Mouse (Mus musculus) c-Kit-positive CD71-negative TER-119-negative erythroid progenitor cells, embryonic 14.5 days (primary cell): ENCODE measurements around the gene Ap3d1.
A peak's percentile ranks its signal among the peaks of the same experiment; 100 is the strongest.

Experiments
- DNase-seq: peaks from one replicate; pipeline ENCODE4 v3.0.0-alpha.2; 2013; ENCODE audit warnings: low read depth

Gene Ap3d1

DNA sequence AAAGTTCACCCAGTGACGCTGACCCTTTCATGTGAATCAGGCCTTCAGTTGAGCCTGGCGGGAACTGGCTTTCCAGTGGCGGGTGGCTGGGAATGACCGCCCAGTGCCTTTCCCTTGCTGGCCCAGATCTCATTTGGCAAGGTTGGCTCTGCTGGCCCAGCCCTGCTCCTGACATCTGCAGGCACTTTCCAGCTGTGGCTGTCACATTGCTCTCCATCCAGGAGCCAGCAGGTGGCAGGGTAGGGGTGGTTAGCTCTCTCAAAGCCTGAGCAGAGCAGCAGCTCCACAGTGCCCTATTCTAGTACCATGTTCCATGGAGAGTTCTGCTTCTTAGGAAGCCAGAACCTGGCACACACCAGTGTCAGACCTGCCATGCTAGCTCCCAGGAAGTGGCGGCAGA is 15.7 kb upstream of the Ap3d1 start:
- DNase-seq = peak; percentile 61

DNA sequence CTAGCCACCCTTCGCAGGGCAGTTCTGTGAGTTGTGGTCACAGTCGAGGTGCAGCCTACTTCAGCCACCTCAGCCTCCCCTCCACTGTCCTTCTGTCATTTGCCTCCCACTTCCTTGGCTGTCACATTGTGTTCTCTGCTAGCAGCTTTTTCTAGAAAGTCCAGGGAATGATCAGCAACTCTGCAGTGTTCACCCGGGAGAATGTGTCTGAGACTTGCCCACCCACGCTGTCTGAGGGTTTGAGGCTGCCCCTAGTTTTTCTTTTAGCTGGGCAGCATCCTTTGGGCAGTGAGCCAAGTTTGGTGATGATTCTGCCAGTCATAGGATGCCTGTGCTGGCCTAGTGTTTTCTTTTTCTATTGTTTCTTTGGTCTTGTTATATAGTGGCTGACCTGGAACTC is 14.9 kb upstream of the Ap3d1 start:
- DNase-seq = no peak

DNA sequence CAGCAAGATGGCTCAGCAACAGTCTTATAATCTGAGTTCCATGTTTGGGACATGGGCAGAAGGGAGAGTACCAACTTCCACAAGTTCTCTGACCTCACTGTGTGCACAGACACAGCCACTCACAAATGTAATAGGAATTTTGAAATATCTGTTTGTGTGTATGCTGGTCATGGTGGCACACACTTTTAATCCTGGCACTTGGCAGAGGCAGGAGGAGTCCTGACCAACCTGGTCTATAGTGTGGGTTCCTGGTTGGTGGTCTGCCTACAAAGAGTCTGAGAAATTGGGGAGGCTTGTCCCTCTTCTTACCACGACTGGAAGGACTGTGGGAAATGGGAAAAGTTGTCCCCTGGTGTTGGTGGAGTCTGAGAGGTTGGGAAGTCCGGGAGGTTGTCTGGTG is 14.4 kb upstream of the Ap3d1 start:
- no peak for DNase-seq

DNA sequence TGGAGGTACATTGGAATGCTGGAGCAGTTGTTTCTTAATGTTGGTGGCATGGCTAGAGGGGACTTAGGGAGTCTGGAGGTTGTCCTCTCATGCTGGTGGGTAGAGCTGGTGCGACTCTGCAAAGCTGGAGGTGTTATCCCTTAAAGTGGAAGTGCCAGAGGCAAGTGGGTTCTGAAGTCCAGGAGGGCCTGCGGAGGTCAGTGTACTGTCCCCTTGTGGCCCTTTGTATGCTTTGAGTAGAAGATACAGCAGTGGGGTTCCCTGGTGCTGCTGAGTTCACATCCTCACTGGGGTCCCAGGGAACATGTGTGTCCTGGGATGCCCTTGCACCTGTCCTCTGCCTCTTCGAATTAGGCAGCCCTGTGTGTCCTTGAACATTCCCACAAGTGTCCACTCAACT is 14.0 kb upstream of the Ap3d1 start:
- DNase-seq = no peak

DNA sequence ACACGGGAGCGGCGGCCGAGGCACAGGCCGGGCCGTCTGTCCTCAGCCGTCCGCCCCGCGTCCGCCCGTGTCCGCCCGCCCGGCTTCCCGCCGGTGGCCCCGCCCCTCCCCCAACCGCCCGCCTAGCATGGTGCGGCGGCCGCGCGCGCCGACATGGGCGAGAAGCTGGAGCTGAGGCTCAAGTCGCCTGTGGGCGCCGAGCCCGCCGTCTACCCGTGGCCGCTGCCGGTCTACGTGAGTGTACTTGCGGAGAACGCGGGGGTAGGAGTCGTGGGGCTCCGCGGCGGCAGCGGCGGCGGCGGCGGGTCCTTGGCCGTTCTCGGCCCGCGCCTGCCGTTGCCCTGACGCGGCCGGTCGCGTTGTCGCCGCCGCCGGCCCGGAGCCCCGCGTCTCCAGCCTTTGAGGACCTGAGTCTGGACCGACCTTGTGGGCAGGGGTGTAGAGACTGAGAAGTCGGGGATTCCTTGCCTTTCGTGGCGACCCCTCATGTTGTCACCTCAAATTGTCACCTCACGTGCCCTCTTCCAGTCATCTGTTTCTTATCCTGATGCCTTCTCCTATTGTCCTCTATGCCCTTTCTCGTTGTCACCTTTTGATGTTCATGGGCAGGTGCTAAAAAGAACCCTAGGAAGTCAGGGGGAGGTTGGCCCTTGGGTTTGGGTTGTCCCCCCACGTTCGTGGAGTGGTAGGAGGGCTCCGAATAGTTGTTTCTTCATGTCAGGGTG is 13.4 kb upstream of the Ap3d1 start:
- no peak for DNase-seq

DNA sequence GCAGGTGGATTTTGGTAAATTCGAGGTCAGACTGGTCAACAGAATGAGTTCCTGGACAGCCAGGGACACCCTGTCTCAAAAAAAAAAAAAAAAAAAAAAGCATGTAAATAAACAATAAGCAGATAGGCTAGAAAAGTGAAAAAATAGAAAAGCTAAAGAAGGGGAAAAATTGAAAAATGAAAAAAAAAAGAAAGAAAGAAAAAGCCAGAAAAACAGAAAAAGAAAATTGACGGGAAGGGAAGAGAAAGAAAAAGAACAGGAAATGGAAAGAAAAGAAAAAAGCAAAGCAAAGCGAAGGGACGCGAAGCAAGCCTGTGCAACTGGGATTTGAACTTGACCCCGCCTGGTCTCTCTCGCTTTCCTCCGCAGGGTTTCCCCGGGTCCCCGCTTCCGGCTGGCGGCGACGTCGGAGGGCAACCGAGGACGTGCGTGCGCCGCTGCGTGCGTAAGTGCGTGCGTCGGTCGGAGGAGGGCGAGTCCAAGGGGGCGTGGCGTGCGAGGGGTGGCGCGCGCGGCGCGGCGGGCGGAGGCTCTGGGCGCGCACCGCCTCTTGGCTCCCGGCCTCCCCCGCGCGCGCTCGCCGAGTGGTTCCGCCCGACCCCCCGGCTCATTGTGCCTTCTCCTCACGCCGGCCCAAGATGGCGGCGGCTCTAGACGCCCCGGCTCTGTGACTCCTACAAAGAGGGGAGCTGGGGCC is 12.7 kb upstream of the Ap3d1 start, which contains the start of gene Dot1l:
Dot1l (plus strand) TSS at position 613 of the 697 bp plus-strand sequence.
- peak; percentile 93 for DNase-seq

DNA sequence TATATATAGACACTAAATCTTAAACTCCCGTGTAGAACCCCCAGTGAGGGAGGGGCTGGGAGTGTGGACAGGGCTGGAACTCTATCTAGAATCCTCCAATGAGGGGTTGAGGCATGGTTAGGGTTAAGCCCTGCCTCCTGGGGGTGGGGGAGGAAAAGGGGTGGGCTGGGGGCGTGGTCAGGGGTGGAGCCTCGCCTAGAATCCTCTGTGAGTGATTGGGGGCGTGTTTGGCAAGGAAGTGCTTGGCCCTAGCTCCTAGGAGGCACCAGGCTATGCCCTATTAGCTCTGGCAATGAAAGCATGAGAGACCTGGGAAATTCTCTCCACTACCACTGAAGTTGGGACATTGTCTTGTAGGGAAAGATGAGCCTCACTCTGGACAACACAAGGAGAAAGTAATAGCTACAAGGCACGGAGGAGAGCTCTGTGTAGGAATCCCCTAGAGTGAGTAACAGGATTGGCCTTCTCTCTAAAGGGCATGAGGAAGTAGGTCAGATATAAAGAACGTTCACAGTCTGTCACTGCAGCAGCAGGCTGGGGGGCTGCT is 10.1 kb upstream of the Ap3d1 start:
- peak; percentile 83 for DNase-seq

DNA sequence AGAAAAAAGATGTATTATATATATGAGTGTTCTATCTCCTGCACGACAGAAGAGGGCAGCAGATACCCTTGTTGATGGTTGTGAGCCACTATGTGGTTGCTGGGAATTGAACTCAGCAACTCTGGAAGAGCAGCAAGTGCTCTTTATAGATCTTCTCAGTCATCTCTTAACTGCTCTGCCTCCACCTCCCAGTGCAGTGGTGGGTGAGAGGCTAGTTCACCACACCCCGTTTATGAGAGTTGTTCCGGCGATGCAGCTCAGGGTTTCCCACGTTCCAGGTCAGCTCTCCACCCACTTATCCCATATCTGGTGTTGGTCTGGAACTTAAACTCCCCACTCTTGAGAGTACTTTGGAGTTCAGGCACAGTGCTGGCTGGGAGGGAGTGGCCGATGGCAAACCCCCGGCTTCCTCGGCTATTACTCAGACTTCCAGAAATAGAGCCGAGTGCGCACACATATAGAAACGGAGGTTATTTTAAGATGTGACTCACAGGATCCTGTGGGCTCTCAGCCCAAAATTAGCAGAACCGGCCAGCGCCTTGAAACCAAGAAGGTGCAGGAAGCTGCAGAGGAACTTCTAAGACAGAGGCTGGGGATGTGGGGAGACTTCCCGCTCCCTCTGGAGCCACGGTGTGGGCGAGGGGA is 9.2 kb upstream of the Ap3d1 start:
- peak; percentile 80 for DNase-seq

DNA sequence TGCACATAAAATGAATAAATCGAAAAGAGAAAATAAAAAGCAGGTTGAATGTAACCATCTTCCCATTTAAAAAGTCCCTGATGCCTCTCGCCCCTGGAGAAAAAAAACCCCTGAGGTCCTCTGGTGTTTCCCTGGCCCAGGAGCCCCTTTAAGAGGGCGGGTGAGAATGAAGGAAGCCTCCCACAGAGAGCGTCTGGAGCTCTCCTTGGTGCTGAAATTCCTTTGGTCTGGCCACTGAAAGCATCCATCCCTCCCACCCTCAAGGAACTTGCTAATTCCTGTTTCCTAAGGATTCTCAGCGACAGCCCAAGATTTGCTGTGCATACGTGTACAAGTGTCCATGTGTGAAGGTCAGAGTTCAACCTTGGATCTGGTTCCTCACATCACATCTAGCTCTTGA is 6.5 kb upstream of the Ap3d1 start:
- DNase-seq = peak; percentile 90

DNA sequence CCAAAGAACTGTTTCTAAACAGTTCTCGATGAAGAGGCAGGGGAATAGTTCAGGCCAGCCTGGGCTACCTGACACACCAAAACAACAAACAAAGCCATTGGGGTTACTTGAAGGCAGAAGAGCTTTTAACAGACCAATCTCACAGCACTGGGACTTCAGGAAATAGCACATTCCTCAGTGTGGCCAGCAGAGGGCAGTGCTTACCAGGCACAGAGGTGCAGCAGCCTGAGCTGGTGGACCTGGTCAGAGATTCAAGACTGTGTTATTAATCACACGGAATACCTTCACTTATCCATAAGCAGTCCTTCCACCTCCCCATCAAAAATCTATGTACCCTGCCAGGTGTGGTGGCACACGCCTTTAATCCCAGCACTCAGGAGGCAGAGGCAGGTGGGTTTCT is 5.3 kb upstream of the Ap3d1 start:
- DNase-seq = peak; percentile 72

DNA sequence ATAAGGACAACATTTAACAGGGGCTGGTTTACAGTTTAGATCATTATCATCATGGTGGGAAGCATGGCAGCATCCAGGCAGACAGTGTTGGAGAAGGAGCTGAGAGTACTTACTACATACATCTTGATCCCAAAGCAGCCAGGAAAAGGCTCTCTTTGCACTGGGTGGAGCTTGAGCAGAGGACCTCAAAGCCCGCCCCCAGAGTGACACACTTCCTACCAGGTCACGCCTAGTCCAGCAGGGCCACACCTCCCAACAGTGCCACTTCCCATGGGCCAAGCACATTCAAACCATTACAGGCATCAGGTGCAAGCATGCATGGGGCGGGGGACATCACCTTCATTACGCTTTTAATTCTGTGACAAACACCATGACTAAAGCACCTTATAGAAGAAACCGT is 2.2 kb upstream of the Ap3d1 start:
- DNase-seq = peak; percentile 50

DNA sequence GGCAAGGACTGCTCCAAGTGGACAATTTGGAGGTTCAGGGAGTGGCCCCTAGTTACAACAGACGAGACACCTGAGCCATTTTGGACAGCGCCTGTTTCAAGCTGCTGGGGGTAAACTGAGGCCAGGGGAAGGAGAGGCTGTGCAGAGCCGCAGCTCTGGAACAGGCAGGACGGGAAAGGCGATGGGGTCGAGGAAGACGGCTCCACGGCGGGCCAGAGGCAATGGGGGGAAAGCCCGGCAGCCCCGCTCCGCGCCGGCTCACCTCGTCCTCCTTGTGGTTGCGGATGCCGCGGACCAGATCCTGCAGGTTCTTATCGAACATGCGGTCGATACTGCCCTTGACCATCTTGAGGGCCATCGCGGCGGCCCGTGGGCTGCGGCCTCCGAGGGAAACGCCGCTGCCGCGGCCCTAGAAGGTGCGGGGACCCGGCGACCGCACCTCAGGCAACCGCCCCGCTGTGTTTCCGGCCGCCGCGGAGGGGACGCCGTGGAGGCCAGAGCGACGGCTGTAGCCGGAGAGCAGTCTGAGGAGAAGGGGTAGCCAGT is 357 bp downstream of the Ap3d1 start:
- DNase-seq = no peak

DNA sequence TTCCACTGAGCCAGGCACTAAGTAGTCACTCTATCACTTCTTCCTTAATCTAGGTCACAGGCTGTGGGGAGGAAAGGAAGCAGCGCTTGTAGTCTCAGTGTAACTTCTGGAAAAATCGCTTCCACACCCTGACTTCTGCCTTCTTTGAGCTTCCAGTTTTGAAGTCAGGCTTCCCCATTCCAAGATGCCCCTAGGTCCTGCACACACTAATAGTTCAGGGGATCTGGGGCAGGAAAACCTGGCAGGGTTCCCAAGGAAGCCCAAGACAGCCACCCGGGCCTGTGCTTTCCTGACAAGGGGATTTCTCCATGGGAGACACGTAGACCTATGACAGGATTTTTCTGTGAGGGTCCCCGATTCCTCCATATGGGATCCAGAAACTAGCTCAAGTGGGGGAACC is 918 bp downstream of the Ap3d1 start:
- no peak for DNase-seq

DNA sequence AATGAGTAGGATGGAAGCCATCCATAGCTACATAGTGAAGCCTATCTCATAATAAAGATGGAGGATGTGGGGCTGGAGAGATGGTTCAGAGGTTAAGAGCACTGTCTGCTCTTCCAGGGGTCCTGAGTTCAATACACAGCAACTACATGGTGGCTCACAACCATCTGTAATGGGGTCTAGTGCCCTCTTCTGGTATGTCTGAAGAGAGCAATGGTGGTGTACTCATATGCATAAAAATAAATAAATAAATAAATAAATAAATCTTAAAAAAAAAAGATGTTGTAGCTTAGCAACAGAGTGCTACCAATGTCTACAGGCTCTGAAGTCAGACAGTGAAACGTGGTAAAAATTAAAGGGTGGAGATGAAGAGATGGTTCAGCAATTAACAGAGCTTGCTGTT is 3.4 kb downstream of the Ap3d1 start:
- no peak for DNase-seq

DNA sequence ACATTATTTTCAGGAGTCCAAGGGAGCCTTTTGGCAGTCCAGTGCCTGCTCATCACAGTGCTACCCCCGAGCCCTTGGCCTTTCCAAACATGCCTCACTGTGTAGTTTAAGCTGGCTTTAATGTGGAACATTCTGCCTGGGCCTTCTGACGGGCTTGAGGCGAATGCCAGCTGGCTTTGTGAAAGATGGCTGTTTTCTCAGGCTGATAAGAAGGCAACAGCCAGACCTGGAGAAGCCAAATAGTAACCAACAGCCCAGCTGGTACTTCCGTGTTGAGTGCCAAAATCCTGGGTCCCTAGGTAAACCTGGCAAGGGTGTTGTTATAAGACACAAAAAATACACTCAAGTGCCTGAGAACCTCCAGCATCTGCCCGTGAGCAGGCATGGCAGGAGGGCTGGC is 5.3 kb downstream of the Ap3d1 start:
- DNase-seq = no peak

DNA sequence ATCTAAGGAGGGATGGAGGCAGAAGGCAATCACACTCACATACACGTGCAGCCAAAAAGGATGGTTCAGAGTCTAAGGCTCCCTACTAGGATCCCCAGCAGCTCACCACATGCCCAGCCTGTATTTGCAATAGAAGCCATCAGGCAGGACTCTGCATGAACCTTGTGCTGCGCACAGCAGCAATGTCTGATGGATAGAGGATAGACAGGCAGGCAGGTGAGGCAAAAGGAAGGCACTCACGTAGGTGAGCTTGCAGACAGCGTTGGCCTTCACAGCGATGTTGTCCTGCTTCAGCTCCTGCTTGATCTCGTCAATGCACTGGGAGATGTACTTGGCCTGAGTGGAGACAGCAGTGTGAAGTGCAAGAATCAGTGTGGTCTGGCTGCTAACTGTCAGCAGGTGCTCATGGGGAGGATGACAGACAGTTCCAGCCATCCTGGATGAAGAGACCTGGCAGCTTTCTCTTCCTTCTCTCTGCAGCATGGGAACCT is 9.4 kb downstream of the Ap3d1 start:
- no peak for DNase-seq

DNA sequence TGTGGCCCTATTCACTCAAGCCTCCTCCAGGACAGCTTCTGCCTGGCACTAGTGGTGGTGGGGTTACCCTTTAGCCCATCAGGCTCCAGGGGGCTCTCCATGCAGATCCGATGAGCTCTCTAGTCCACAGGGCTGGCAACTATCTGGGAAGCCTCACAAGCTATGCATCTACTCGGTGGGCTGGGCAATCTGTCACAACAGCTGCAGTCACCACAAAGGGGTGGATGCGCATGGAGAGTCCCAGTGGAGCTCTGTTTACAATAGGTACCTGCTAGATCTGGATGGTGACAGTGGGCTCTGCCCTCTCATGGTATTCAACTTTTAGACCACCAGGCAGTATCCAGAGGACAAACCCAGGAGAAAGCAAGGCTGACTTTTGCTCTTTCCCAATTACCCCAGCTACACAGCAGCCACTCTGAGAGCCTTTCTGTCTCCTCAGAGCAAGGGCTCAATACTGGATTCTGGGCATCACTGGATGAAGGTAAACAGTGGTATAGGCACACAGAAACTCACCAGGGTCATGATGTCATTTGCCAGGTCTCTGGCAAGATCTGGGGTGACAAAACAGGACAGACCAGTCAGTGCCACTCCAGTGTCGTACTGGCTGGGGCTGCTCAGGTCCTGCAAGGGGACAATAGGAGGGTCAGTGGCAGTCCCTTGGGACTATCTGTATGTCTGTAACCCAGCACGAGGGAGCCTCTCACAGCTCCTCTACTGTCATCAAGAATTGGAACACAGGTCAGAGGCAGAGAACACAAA is 14.5 kb downstream of the Ap3d1 start:
- DNase-seq = no peak

DNA sequence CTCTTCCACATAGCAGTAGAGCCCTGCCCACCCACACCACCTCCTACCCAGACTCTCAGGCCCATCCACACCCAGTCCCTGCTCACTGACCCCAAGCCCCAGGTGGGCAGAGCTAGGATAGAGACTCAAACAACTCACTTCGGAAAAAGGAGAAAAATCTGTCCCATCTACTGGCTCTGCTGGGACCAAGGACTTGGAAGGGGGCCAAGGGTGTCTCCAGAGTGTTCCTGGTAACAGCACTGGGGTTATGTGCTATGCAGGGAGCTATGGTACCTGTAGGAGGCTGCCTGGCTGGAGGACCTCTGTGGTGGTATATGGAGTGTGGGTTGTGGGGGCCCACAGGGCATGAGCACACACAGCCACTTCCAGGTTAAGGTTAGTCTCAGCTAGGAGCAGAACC is 24.8 kb downstream of the Ap3d1 start:
- DNase-seq = no peak

DNA sequence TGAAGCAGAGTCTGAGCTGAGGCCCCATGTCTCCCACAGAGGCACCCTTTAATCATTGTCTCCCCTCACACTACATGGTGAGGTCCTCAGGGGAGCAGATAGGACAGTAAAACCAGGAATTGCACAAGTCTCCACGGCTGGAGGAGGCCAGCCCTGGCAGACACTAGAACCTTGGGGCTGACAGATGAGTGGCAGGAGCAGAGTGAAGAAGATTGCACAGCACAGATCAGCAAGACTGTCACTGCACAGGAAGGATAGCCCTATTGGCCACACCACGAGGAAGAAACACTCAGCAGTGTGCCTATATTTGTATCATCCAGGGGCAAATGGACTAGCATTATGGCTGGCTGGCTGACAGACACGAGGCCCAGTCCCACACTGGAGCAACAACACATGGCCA is 31.2 kb downstream of the Ap3d1 start:
- no peak for DNase-seq

DNA sequence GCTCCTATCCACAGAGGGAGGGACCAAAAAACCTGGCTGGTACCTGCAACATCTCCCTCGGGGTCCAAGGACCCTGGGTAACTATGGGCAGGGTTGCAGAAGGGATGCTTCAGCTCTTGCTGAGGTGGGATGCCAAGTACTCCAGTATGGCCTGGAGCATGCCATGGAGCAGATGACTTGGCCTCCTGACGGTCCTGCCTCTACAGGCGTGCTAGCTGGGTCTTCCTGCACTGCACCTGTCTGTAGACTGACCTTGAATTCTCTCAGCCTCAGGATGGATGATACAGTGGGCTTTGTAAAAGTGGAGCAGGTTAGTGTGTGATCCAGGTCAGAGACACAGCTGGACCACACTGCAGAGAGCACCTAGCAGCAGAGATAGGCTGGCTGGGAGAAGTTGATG is 36.6 kb downstream of the Ap3d1 start:
- no peak for DNase-seq

DNA sequence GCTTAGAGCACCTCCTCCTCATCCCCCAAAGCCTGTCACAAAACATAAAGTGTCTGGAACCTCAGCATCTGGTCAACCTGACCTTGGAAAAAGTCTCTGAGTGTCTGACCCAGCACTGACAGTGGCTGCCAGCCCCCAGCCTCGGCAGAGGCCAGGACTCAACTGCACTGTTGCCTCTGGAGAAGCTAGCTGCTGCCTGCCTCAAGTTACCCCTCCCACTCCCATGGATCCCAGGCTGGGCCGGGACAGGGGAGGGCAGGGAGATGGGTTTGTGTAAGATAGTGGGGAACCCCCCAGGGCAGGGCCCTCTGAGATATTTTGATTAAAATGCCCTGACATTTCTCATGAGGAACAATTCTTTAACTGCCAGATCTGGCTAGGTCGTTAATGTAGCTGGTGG is 37.0 kb downstream of the Ap3d1 start:
- no peak for DNase-seq

DNA sequence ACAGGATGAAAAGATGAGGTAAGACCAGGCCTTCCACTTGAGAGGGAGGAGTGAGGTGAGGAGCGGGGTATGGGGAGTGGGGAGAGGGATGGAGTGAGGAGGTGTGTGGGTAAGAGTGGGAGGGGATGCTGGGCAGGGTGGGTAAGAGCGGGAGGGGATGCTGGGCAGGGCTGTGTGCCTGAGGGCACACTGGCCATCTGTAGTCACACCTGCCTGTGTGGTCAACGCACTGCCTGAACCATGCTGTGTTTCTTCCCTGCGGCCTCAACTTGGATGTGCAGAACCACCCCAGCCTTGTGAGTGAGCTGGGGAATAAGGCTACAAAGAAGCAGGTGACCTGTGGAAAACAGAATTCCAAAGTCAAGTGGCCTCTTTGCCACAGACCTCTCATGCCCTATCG is 37.6 kb downstream of the Ap3d1 start:
- no peak for DNase-seq
